Mouse (Mus musculus) small intestine, adult 2 months (tissue): Measurements from ENCODE around the gene Bbs2. TPM values are rescaled to one million over a fixed set of nuclear protein-coding genes. Genes with fewer than 3 reads are reported as not detected.

ENCODE experiments used
- H3K27ac ChIP-seq: fragments of 200-500 bp; 2 replicates; pipeline ENCODE4 v1.5.1; 2012; ENCODE audit warnings: low read depth, low read length, control low read depth, inconsistent platforms; ENCODE audit not compliant: insufficient read depth
- H3K27me3 ChIP-seq: fragments of 200-500 bp; 2 replicates; pipeline ENCODE4 v1.6.1; 2012; ENCODE audit warnings: mild to moderate bottlenecking, moderate library complexity, low read length, inconsistent platforms; ENCODE audit not compliant: control insufficient read depth, insufficient read depth
- H3K36me3 ChIP-seq: fragments of 200-500 bp; 2 replicates; pipeline ENCODE4 v1.6.1; 2012; ENCODE audit warnings: mild to moderate bottlenecking, low read length, control low read depth, inconsistent platforms; ENCODE audit not compliant: control insufficient read depth, insufficient read depth
- H3K4me1 ChIP-seq: fragments of 200-500 bp; 2 replicates; pipeline ENCODE4 v1.6.1; 2012; ENCODE audit warnings: low read length, inconsistent platforms, mixed read lengths; ENCODE audit not compliant: control insufficient read depth, insufficient read depth, insufficient read length
- H3K4me3 ChIP-seq: fragments of 200-500 bp; 2 replicates; pipeline ENCODE4 v1.5.1; 2012; ENCODE audit warnings: low read depth, mild to moderate bottlenecking, control low read depth, inconsistent platforms, low read length, moderate library complexity
- CTCF ChIP-seq: fragments of 200-500 bp; IDR thresholded peaks from 2 replicates; pipeline ENCODE4 v1.5.1; 2012; ENCODE audit warnings: low read depth, mild to moderate bottlenecking, control low read depth, inconsistent platforms, low read length, moderate library complexity, mixed read lengths; ENCODE audit not compliant: insufficient replicate concordance, insufficient read length; ENCODE audit errors: extremely low read depth
- POLR2A ChIP-seq: fragments of 200-500 bp; IDR thresholded peaks from 2 replicates; pipeline ENCODE4 v1.6.1; 2012; ENCODE audit warnings: low read depth, mild to moderate bottlenecking, control low read depth, inconsistent platforms, low read length, moderate library complexity
- WGBS: fragments of 180-500 bp; shearing (Covaris S2); methylation state at CpG from one replicate; pipeline ENCODE4 v1.1.7; 2018; 5-methylcytosine and 5-hydroxymethylcytosine counted together
- polyA plus RNA-seq: library from polyadenylated mRNA; depleted of rRNA; stranded (reverse); fragments of >200 nt; gene quantifications from 2 replicates; pipeline ENCODE4 v1.2.3, GENCODE M21; 2012

Gene Bbs2
- polyA plus RNA-seq, 1 experiment: 4.3 TPM

DNA sequence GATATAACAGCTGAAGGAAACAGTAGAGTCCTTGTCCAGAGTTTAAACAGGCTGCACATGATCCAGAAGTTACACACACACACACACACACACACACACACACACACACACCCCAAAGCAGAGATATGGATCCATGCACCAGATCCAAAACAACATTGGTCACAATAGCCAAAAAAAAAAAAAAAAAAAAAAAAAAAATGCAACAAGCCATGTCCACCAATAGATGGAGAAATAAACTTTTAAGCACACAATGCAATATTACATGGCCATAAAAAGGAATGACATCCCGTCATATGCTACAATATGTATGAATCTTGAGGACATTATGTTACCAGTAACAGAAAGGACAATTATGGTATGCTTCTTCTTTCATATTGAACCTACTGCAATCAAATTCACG, 15.2 kb upstream of the Bbs2 start:
- 61% methylated on average over 2 of the region's 2 CpGs for WGBS
- Histone ChIP-seq H3K4me3 (no peak overlapping the region), H3K27ac (no peak overlapping the region), H3K4me1 (no peaks in the 10 kb centered on the region), H3K36me3 (no peaks in the 10 kb centered on the region), H3K27me3 (no peaks in the 10 kb centered on the region)
- TF ChIP-seq CTCF: no peak

DNA sequence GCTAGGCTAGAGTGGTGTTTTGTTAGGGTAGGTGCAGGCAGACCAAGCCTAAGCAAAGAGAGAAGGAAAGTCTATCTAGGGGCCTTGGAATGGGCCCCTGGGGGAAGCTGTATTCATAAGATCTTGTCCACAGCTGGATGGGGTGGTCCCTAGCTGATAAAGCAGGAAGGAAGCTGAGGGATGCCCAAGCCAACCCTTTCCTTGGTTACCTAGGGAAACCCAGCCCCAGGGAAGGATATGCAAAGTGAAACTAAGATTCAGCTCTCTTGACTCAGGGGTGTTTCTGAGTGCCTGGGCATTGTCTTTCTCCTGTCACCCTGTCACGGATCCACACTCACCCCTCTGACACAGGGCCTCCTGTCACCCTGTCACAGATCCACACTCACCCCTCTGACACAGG, 14.7 kb upstream of the Bbs2 start:
- Histone ChIP-seq H3K27me3 (no peaks in the 10 kb centered on the region), H3K4me3 (no peak overlapping the region), H3K27ac (no peak overlapping the region), H3K36me3 (no peaks in the 10 kb centered on the region), H3K4me1 (no peaks in the 10 kb centered on the region)
- WGBS: 54% methylated on average over 1 of the region's 1 CpGs
- TF ChIP-seq POLR2A (no peak), CTCF (no peak)

DNA sequence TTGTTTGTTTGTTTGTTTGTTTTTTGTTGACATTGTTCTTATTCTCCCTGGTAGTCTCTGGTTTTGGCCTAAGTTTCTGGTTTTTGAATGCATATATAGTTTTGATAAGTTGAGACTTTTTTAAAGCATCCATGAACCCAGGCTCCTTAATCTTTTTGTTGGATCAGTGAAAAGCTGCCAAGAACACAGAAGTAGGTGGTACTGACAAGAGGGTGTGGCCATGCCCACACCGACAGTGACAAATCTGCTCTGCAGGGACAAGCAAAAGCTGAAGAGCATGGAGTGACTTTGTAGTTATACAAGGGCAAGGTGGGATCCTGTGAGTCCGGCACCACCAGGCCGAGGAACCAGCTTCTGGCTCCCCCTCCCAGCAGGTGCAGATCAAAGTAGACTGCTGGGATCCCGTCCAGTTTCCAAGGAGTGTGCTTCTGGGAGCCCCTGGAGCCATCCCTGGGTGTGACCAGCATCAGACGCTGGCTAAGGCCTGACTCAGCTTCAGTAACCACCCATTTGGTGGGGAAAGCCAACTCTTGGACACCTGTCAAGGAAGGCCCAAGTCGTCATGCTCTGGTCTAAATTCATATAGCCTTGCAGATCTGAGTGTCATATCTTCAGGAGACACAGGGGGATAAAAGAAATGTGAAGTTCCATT, 11.9 kb upstream of the Bbs2 start:
- no peak for TF ChIP-seq POLR2A
- no peak for TF ChIP-seq CTCF
- no peaks in the 10 kb centered on the region for H3K4me1 ChIP-seq
- 43% methylated on average over 6 of the region's 6 CpGs for WGBS
- no peak overlapping the region for H3K4me3 ChIP-seq
- no peaks in the 10 kb centered on the region for H3K27me3 ChIP-seq
- no peaks in the 10 kb centered on the region for H3K36me3 ChIP-seq
- no peak overlapping the region for H3K27ac ChIP-seq

DNA sequence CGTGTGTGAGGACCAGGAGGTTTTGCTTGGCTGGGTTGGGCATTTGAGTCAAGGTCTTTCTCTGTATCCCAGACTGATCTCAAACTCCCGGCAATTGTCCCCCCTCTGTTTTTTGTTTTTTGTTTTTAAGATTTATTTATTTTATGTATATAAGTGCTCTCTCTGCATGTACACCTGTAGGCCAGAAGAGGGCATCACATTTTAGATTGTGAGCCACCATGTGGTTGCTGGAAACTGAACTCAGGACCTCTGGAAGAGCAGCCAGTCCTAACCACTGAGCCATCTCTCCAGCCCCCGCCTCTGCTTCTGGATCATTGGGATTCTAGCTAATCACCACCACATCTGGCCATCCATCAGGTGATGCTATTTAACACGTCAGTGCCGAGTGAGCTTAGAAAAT, 11.1 kb upstream of the Bbs2 start:
- Histone ChIP-seq H3K4me3 (no peak overlapping the region), H3K27me3 (no peaks in the 10 kb centered on the region; the same call in 1 of the 2 replicates), H3K36me3 (no peaks in the 10 kb centered on the region), H3K4me1 (no peaks in the 10 kb centered on the region), H3K27ac (no peak overlapping the region)
- TF ChIP-seq CTCF (no peak), POLR2A (no peak)
- WGBS: 87% methylated on average over 5 of the region's 5 CpGs

DNA sequence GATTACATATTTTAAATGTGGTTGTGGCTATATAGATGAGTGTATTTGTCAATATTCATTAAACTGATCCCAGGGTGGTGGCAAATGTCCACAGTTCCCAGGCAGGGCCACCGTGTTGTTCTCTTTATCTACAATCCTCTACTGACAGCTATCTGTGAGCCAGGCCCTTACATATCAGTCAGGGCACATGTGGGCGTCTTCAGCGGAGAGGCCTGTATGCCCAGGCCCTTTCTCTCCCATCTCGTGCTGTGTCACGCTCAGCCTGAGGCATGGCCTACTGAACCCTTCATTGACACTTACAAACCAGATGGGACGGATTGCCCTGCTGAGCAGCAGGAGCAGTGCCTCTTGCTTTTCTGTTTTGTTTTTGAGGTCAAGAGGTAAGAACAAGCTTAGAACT, 10.7 kb upstream of the Bbs2 start:
- Histone ChIP-seq H3K27ac (no peak overlapping the region), H3K27me3 (no peaks in the 10 kb centered on the region; the same call in 1 of the 2 replicates), H3K36me3 (no peaks in the 10 kb centered on the region), H3K4me1 (no peaks in the 10 kb centered on the region), H3K4me3 (no peak overlapping the region)
- TF ChIP-seq CTCF: no peak
- TF ChIP-seq POLR2A: no peak
- WGBS: 89% methylated on average over 6 of the region's 6 CpGs

DNA sequence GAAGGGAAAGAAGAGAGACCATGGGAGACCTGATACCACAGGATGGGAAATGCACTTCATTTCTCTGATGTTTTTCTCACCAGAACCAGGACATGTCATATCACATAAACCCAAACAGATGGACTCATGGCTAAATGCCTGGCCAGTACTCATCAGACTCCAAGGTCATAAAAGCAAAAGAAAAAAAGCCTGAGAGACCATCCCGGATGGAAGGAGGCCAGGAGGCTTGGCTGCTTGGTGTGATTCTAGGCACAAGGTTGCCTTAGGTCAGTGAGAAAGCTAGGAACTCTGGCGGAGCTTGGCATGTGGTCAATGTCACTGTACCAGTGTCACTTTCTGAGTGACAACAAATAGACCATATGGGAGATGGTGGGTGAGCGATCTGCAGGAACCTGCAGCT, 9.1 kb upstream of the Bbs2 start:
- 54% methylated on average over 3 of the region's 3 CpGs for WGBS
- Histone ChIP-seq H3K4me1 (no peaks in the 10 kb centered on the region), H3K4me3 (no peak overlapping the region), H3K27me3 (no peaks in the 10 kb centered on the region; the same call in 1 of the 2 replicates), H3K36me3 (no peaks in the 10 kb centered on the region), H3K27ac (no peak overlapping the region)
- TF ChIP-seq CTCF: no peak
- TF ChIP-seq POLR2A: no peak

DNA sequence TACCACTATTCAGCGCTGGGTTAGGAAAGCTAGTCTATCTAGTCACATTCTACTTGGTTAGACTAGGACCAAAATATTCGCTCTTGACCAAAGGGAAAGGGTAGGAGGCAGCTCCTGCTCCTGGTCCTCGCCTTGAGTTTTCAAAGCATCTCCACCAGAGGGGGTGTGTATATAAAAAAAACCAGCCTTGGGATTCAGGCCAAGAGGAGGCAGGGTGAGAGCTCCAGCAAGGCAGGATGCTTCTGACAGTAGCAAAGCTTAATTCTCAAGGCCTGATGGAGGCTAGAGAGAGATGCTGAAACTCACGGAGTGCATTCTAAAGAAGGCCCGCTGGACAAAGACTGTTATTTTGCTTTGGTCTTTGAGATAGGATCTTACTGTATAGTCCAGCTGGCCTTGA, 5.4 kb upstream of the Bbs2 start:
- no peaks in the 10 kb centered on the region for H3K36me3 ChIP-seq
- H3K4me1 ChIP-seq: no peaks in the 10 kb centered on the region
- 52% methylated on average over 5 of the region's 5 CpGs for WGBS
- H3K4me3 ChIP-seq: no peak overlapping the region
- H3K27ac ChIP-seq: no peak overlapping the region
- no peak for TF ChIP-seq POLR2A
- no peak for TF ChIP-seq CTCF
- no peaks in the 10 kb centered on the region; the same call in 1 of the 2 replicates for H3K27me3 ChIP-seq

DNA sequence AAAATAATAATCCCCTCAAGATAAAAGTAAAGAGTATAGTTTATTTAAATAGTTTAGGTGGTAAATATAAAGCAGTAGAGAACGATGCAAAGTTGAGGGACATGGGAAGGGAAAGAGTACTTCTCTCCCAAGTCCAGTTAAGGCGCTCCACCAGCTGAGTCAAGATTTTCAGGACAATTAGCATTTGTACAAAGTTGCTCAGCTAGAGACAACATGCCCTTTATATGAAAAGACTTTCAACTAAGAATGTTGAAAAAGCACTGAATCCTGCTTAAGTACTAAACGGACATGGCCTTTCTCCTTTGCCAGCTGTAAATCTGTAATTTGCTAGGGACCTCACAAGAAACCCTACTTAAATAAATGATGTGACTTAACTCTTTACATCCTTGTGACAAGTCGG, 268 bp upstream of the Bbs2 start:
- no peak overlapping the region for H3K4me3 ChIP-seq
- 44% methylated on average over 4 of the region's 4 CpGs for WGBS
- no peak overlapping the region; the same call in 1 of the 2 replicates for H3K27ac ChIP-seq

More for the DNA sequence above, 268 bp upstream of the Bbs2 start:
- TF ChIP-seq CTCF: no peak
- no peak for TF ChIP-seq POLR2A
- no peaks in the 10 kb centered on the region for H3K36me3 ChIP-seq
- H3K4me1 ChIP-seq: no peaks in the 10 kb centered on the region
- H3K27me3 ChIP-seq: no peaks in the 10 kb centered on the region
